Mouse (Mus musculus): ENCODE results near the gene Ehd4. TPM values are rescaled to one million over a fixed set of nuclear protein-coding genes. Genes with fewer than 3 reads are reported as not detected.

Gene Ehd4
- total and polyA plus RNA-seq, 3 experiments = 25.4 to 65.2 (median 39.1) TPM

Other genes starting within 250 kb of the Ehd4 start
- 10 to 100 TPM; 10.7 to 13.1 TPM for gene Mapkbp1, start 181.9 kb downstream of the Ehd4 start, total RNA-seq (2021)
- gene Mapkbp1, start 181.9 kb downstream of the Ehd4 start, polyA plus RNA-seq (2012; rRNA removed) = 9.3 and 12.4 TPM in 2 replicates
- 1 to 10 TPM; 5.9 to 7.6 TPM for gene Jmjd7, start 127.1 kb downstream of the Ehd4 start, total RNA-seq (2021)
- 7.1 and 7.9 TPM in 2 replicates for gene Jmjd7, start 127.1 kb downstream of the Ehd4 start, polyA plus RNA-seq (2012; rRNA removed)
- gene Gm28042, start 127.1 kb downstream of the Ehd4 start, total RNA-seq (2021) = under 1 TPM; 0.78 to 0.93 TPM
- gene Gm28042, start 127.1 kb downstream of the Ehd4 start, polyA plus RNA-seq (2012; rRNA removed) = 9.0 and 9.3 TPM in 2 replicates
- 1 to 10 TPM; 1.4 to 2.2 TPM for gene Pla2g4b, start 121.2 kb downstream of the Ehd4 start, total RNA-seq (2021)
- 10.0 and 10.2 TPM in 2 replicates for gene Pla2g4b, start 121.2 kb downstream of the Ehd4 start, polyA plus RNA-seq (2012; rRNA removed)
- gene Pla2g4e, start 90.7 kb upstream of the Ehd4 start, total RNA-seq (2021) = under 1 TPM; 0.31 to 0.46 TPM
- 0.11 and 0.16 TPM in 2 replicates for gene Pla2g4e, start 90.7 kb upstream of the Ehd4 start, polyA plus RNA-seq (2012; rRNA removed)
- under 1 TPM in 1 of 2 experiments, not detected in 1; 0.09 TPM for gene Pla2g4d, start 134.6 kb upstream of the Ehd4 start, total RNA-seq (2021)
- 0.10 and 0.18 TPM in 2 replicates for gene Pla2g4d, start 134.6 kb upstream of the Ehd4 start, polyA plus RNA-seq (2012; rRNA removed)
- gene Pla2g4f, start 159.6 kb upstream of the Ehd4 start, total RNA-seq (2021) = not detected
- gene Pla2g4f, start 159.6 kb upstream of the Ehd4 start, polyA plus RNA-seq (2012; rRNA removed) = not detected in 2 replicates
- 10 to 100 TPM; 37.6 to 45.8 TPM for gene Vps39, start 198.5 kb upstream of the Ehd4 start, total RNA-seq (2021)
- 18.9 and 25.7 TPM in 2 replicates for gene Vps39, start 198.5 kb upstream of the Ehd4 start, polyA plus RNA-seq (2012; rRNA removed)
- 10 to 100 TPM; 40.0 to 42.3 TPM for gene Ganc, start 249.3 kb upstream of the Ehd4 start, total RNA-seq (2021)
- gene Ganc, start 249.3 kb upstream of the Ehd4 start, polyA plus RNA-seq (2012; rRNA removed) = 11.0 and 11.5 TPM in 2 replicates
- 10 to 100 TPM; 42.0 to 43.9 TPM for gene Tmem87a, start 249.5 kb upstream of the Ehd4 start, total RNA-seq (2021)
- gene Tmem87a, start 249.5 kb upstream of the Ehd4 start, polyA plus RNA-seq (2012; rRNA removed) = 3.8 and 5.4 TPM in 2 replicates

All from adrenal gland, adult 2 months (tissue).